Mouse (Mus musculus): ENCODE results near the gene 0610040J01Rik. TPM values are rescaled to one million over a fixed set of nuclear protein-coding genes. Genes with fewer than 3 reads are reported as not detected.

0610040J01Rik gene
- polyA plus RNA-seq, 1 experiment from 2014 or later = 53.8 TPM

GRCm38 (mm10) chr5:63825881-63826280 is 13.7 kb downstream of the 0610040J01Rik start:
- 44% methylated on average over 5 of the region's 5 CpGs for WGBS
- DNase-seq (ENCODE audit: low spot score) = no peak

GRCm38 (mm10) chr5:63827006-63827405 is 14.8 kb downstream of the 0610040J01Rik start:
- Histone ChIP-seq H3K27me3 (ENCODE audit: control insufficient read depth, insufficient read depth, low read length) (no peaks in the 10 kb centered on the region), H3K9me3 (ENCODE audit: control insufficient read depth, low read length) (no peaks in the 10 kb centered on the region), H3K4me2 (replicated peaks; ENCODE audit: low read depth) (peak overlapping the region; percentile 27), H3K4me3 (ENCODE audit: low read depth, low read length) (no peak overlapping the region), H3K36me3 (ENCODE audit: control insufficient read depth, insufficient read depth, low read length) (no peaks in the 10 kb centered on the region), H3K9ac (ENCODE audit: low read length) (no peak overlapping the region), H3K27ac (replicated peaks) (peak overlapping the region; percentile 92), H3K4me1 (replicated peaks; ENCODE audit: control insufficient read depth, insufficient read depth) (0 out of 2 replicates have a peak, but pooled peaks cover 2% of the 10 kb centered on the region)
- DNase-seq (ENCODE audit: low spot score) (no peak), ATAC-seq (ENCODE audit: low FRiP score, low TSS enrichment) (no peak)
- 22% methylated on average over 6 of the region's 6 CpGs for WGBS
- no peak for TF ChIP-seq EP300 (optimal IDR thresholded peaks at IDR 0.05)
- TF ChIP-seq CTCF (IDR thresholded peaks at IDR 0.05; ENCODE audit: low read depth) = 0 out of 2 replicates have a peak, but pooled peaks have one; percentile 15

More at GRCm38 (mm10) chr5:63825881-63826280, 13.7 kb downstream of the 0610040J01Rik start:
- Histone ChIP-seq H3K4me2 (replicated peaks; ENCODE audit: low read depth) (no peak overlapping the region), H3K36me3 (ENCODE audit: control insufficient read depth, insufficient read depth, low read length) (no peaks in the 10 kb centered on the region), H3K4me3 (ENCODE audit: low read depth, low read length) (no peak overlapping the region), H3K9ac (ENCODE audit: low read length) (no peak overlapping the region), H3K27me3 (ENCODE audit: control insufficient read depth, insufficient read depth, low read length) (no peaks in the 10 kb centered on the region), H3K27ac (replicated peaks) (peak overlapping the region; percentile 92), H3K4me1 (replicated peaks; ENCODE audit: control insufficient read depth, insufficient read depth) (0 out of 2 replicates have a peak, but pooled peaks cover 2% of the 10 kb centered on the region), H3K9me3 (ENCODE audit: control insufficient read depth, low read length) (no peaks in the 10 kb centered on the region)
- TF ChIP-seq EP300 (optimal IDR thresholded peaks at IDR 0.05) (no peak), CTCF (IDR thresholded peaks at IDR 0.05; ENCODE audit: low read depth) (no peak)
- peak; percentile 25 for ATAC-seq (ENCODE audit: low FRiP score, low TSS enrichment)

DNA sequence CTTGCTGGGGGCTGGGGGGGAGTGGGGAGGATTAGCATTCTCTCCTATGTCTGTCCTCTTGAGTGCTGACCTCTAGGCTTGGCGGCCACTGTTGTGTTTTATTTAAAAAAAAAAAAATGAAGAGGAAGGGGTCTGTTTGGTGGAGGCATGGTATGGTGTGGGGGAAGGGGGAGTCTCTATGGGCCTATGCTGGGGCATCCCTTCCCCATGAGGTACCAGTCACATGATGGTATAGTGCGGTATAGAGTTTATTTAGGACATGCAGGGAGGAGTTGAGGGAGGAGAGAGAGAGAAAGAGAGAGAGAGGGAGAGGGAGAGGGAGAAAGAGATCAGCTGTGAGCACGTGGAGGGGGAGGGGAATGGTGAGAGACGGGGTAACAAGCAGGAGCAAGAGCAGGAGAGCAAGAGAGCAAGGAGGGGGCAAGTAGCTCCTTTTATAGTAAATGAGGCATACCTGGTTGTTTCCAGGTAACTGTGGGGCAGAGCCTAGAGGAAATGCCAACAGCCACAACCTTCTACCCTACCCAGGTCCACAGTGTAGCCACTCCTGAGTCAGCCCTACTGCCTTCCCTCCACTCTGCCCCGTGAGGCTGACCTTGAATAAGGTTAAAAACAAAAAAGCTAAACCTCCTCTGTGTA is 15.4 kb downstream of the 0610040J01Rik start:
- TF ChIP-seq EP300 (optimal IDR thresholded peaks at IDR 0.05) (no peak), CTCF (IDR thresholded peaks at IDR 0.05; ENCODE audit: low read depth) (no peak)
- Histone ChIP-seq H3K9me3 (ENCODE audit: control insufficient read depth, low read length) (no peaks in the 10 kb centered on the region), H3K4me3 (ENCODE audit: low read depth, low read length) (no peak overlapping the region), H3K27me3 (ENCODE audit: control insufficient read depth, insufficient read depth, low read length) (no peaks in the 10 kb centered on the region), H3K9ac (ENCODE audit: low read length) (no peak overlapping the region), H3K4me2 (replicated peaks; ENCODE audit: low read depth) (peak overlapping the region; percentile 27; the same call in 1 of the 2 replicates), H3K36me3 (ENCODE audit: control insufficient read depth, insufficient read depth, low read length) (no peaks in the 10 kb centered on the region), H3K27ac (replicated peaks) (peak overlapping the region; percentile 92), H3K4me1 (replicated peaks; ENCODE audit: control insufficient read depth, insufficient read depth) (0 out of 2 replicates have a peak, but pooled peaks cover 2% of the 10 kb centered on the region)
- ATAC-seq (ENCODE audit: low FRiP score, low TSS enrichment) (peak; percentile 84), DNase-seq (ENCODE audit: low spot score) (peak; percentile 51)
- WGBS = 39% methylated on average over 5 of the region's 5 CpGs

DNA sequence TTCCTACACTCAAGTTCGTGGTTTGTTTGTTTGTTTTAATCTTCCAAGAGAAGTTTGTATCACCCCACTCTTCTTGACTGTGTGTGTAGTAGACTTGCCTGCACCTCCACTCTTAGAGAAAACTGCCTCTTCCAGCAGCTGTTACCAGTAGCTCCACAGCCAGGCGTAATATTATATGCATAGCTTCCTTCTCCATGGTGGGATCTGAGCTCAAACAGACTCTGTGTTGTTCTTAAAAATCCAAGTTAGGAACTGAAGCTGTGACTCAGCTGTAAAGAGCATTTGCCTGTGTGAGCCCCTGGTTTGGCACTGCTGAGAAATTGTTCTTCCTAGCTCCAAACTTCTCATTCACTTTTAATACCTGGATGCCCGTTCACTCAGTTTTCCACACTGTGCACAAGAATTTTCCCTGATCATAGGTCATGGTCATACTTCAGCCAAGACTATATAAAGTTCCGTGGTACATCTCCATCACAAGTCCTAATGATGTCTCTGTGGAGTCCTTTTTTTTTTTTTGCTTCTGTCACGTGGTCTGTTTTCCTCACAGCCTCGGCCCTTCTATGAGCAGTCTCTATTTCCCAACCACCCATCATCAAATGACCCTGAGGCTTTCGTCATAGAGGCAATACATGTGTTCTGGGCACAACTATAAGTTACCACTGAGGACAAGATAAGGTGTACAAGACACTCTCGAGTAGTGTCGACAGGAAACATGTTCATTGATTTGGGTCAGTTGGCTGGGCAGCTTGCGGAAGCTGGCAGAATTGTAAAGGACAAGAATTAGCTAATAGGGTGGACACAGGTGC is 16.4 kb downstream of the 0610040J01Rik start:
- ATAC-seq (ENCODE audit: low FRiP score, low TSS enrichment) (no peak), DNase-seq (ENCODE audit: low spot score) (no peak)
- H3K9me3 ChIP-seq (ENCODE audit: control insufficient read depth, low read length) = no peaks in the 10 kb centered on the region
- TF ChIP-seq EP300 (optimal IDR thresholded peaks at IDR 0.05) = no peak
- H3K4me3 ChIP-seq (ENCODE audit: low read depth, low read length) = no peak overlapping the region
- H3K36me3 ChIP-seq (ENCODE audit: control insufficient read depth, insufficient read depth, low read length) = no peaks in the 10 kb centered on the region
- peak overlapping the region; percentile 92; the same call in 1 of the 2 replicates for H3K27ac ChIP-seq (replicated peaks)
- 71% methylated on average over 10 of the region's 10 CpGs for WGBS
- 0 out of 2 replicates have a peak, but pooled peaks cover 2% of the 10 kb centered on the region for H3K4me1 ChIP-seq (replicated peaks; ENCODE audit: control insufficient read depth, insufficient read depth)
- H3K27me3 ChIP-seq (ENCODE audit: control insufficient read depth, insufficient read depth, low read length) = no peaks in the 10 kb centered on the region
- no peak overlapping the region for H3K9ac ChIP-seq (ENCODE audit: low read length)
- no peak overlapping the region for H3K4me2 ChIP-seq (replicated peaks; ENCODE audit: low read depth)

- H3K27ac ChIP-seq (replicated peaks) = peak overlapping the region; percentile 81
- no peak for DNase-seq (ENCODE audit: low spot score)
Observed at GRCm38 (mm10) chr5:63831054-63831453, 18.9 kb downstream of the 0610040J01Rik start.

More at GRCm38 (mm10) chr5:63831054-63831453, 18.9 kb downstream of the 0610040J01Rik start:
- H3K4me1 ChIP-seq (replicated peaks; ENCODE audit: control insufficient read depth, insufficient read depth) = no peaks in the 10 kb centered on the region
- H3K36me3 ChIP-seq (ENCODE audit: control insufficient read depth, insufficient read depth, low read length) = no peaks in the 10 kb centered on the region
- no peaks in the 10 kb centered on the region for H3K27me3 ChIP-seq (ENCODE audit: control insufficient read depth, insufficient read depth, low read length)
- no peak for ATAC-seq (ENCODE audit: low FRiP score, low TSS enrichment)
- H3K4me2 ChIP-seq (replicated peaks; ENCODE audit: low read depth) = no peak overlapping the region
- no peak overlapping the region for H3K4me3 ChIP-seq (ENCODE audit: low read depth, low read length)
- WGBS = 57% methylated on average over 4 of the region's 4 CpGs
- TF ChIP-seq CTCF (IDR thresholded peaks at IDR 0.05; ENCODE audit: low read depth) (no peak), EP300 (optimal IDR thresholded peaks at IDR 0.05) (no peak)
- H3K9ac ChIP-seq (ENCODE audit: low read length) = no peak overlapping the region
- H3K9me3 ChIP-seq (ENCODE audit: control insufficient read depth, low read length) = no peaks in the 10 kb centered on the region
